Mouse (Mus musculus): ENCODE measurements around the gene Mast4. TPM values are rescaled to one million over a fixed set of nuclear protein-coding genes. Genes with fewer than 3 reads are reported as not detected.

Mast4 gene
- polyA plus RNA-seq, 1 experiment from 2014 or later: 19.5 TPM

DNA sequence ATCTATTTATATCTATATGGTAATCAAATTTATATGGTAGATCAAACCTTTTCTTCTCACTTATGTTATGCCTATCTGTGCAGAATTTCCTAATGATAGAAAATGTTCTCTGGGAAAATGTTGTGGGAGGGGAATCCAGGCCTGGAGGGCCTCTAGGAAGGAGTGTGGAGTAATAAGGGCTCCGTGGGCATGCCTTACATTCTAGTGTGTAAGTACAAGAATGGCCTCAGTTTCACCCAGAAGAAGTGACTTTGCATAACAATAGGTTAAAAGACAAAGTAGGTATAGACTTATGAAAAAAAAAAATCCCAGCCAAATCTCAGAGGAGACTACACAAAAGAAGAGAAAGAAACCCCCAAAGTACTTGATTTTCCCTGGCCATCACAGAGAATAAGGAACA, 320.1 kb downstream of the Mast4 start:
- no peak overlapping the region for H3K4me2 ChIP-seq (ENCODE audit: low read depth)
- ATAC-seq (ENCODE audit: insufficient read depth, low FRiP score, low TSS enrichment): no peak

DNA sequence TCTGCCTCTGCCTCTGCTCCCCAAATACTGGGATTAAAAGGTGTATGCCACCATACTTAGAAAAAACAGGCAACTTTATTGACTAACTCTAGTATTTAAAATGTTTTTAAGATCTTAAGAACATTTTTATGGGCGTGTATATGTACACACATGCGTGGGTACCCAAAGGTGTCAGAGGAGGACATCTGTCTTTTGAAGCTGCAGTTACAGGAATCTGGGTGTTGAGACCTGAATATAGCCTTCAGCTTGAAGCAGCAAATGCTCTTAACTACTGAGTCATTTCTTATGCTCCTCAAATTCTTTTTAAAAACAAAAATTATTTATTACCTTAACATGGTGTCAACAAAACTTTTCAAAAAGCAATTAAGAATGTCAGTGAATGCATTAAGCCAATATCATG, 329.1 kb downstream of the Mast4 start:
- Histone ChIP-seq H3K27me3 (ENCODE audit: control insufficient read depth, insufficient read depth, low read length) (no peaks in the 10 kb centered on the region), H3K4me1 (ENCODE audit: control insufficient read depth, insufficient read depth, low read length) (peaks cover 8% of the 10 kb centered on the region; the same call in 1 of the 2 replicates), H3K4me3 (ENCODE audit: low read depth, low read length) (no peak overlapping the region), H3K9me3 (ENCODE audit: control insufficient read depth, low read length) (no peaks in the 10 kb centered on the region), H3K9ac (ENCODE audit: low read length) (no peak overlapping the region), H3K27ac (ENCODE audit: low read depth, low read length) (no peak overlapping the region), H3K4me2 (ENCODE audit: low read depth) (no peak overlapping the region), H3K36me3 (ENCODE audit: control insufficient read depth, insufficient read depth, low read length) (no peaks in the 10 kb centered on the region)
- ATAC-seq (ENCODE audit: insufficient read depth, low FRiP score, low TSS enrichment) (no peak), DNase-seq (ENCODE audit: low spot score) (no peak)
- 84% methylated on average over 2 of the region's 2 CpGs for WGBS

More for the DNA sequence above, 320.1 kb downstream of the Mast4 start:
- no peaks in the 10 kb centered on the region for H3K36me3 ChIP-seq (ENCODE audit: control insufficient read depth, insufficient read depth, low read length)
- no peak for DNase-seq (ENCODE audit: low spot score)
- no peaks in the 10 kb centered on the region for H3K4me1 ChIP-seq (ENCODE audit: control insufficient read depth, insufficient read depth, low read length)
- no peaks in the 10 kb centered on the region for H3K9me3 ChIP-seq (ENCODE audit: control insufficient read depth, low read length)
- WGBS: 39% methylated on average over 1 of the region's 1 CpGs
- H3K27ac ChIP-seq (ENCODE audit: low read depth, low read length): no peak overlapping the region
- no peaks in the 10 kb centered on the region for H3K27me3 ChIP-seq (ENCODE audit: control insufficient read depth, insufficient read depth, low read length)
- no peak overlapping the region for H3K9ac ChIP-seq (ENCODE audit: low read length)
- H3K4me3 ChIP-seq (ENCODE audit: low read depth, low read length): no peak overlapping the region

DNA sequence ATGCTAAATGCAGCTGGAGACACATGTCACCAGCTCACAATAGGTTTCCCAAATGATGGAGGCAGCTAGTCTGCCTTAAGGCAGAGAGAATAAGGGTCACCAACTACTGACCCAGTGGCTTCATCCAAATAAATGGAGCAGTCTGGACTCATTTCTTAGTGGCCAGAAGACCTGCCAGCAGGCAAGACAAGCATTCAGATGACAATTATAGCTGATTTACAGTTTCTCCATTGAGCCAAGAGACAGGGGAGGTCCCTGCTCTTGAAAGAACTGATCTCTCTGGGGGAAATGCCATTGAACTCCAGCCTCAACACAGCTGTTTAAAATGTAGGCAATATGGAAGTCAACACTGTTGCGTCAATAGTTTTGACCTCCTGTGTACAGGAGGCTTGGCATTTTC, 332.5 kb downstream of the Mast4 start:
- ATAC-seq (ENCODE audit: insufficient read depth, low FRiP score, low TSS enrichment): no peak; the same call in 1 of the 2 replicates
- no peak overlapping the region for H3K4me2 ChIP-seq (ENCODE audit: low read depth)
- DNase-seq (ENCODE audit: low spot score): no peak

DNA sequence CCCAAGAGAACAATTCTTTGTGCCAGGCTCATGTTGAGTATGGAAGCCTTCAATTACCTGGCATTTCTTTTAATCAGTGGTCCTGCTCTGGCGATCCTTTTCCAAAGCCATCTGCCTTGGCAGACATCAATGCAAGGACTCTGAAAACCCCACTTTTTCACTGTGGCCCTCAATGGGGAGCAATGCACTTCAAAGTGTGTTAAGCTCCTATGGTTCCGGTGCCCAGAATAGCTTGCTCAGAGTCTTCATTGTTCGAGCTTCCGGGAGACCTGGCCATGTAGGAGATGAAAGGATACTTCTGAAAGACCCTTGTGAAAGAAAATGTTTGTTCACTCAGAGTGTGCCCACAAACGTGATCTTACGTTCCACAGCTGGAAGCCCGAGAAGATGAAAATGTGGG, 333.4 kb downstream of the Mast4 start:
- H3K36me3 ChIP-seq (ENCODE audit: control insufficient read depth, insufficient read depth, low read length): no peaks in the 10 kb centered on the region
- H3K27me3 ChIP-seq (ENCODE audit: control insufficient read depth, insufficient read depth, low read length): no peaks in the 10 kb centered on the region
- H3K4me3 ChIP-seq (ENCODE audit: low read depth, low read length): no peak overlapping the region
- no peak overlapping the region for H3K4me2 ChIP-seq (ENCODE audit: low read depth)
- ATAC-seq (ENCODE audit: insufficient read depth, low FRiP score, low TSS enrichment) (no peak), DNase-seq (ENCODE audit: low spot score) (no peak)
- no peak overlapping the region for H3K9ac ChIP-seq (ENCODE audit: low read length)
- H3K4me1 ChIP-seq (ENCODE audit: control insufficient read depth, insufficient read depth, low read length): peaks cover 8% of the 10 kb centered on the region; the same call in 1 of the 2 replicates
- H3K9me3 ChIP-seq (ENCODE audit: control insufficient read depth, low read length): no peaks in the 10 kb centered on the region
- H3K27ac ChIP-seq (ENCODE audit: low read depth, low read length): no peak overlapping the region
- 29% methylated on average over 7 of the region's 7 CpGs for WGBS

More for the DNA sequence above, 332.5 kb downstream of the Mast4 start:
- Histone ChIP-seq H3K9me3 (ENCODE audit: control insufficient read depth, low read length) (no peaks in the 10 kb centered on the region), H3K4me3 (ENCODE audit: low read depth, low read length) (no peak overlapping the region), H3K36me3 (ENCODE audit: control insufficient read depth, insufficient read depth, low read length) (no peaks in the 10 kb centered on the region), H3K9ac (ENCODE audit: low read length) (no peak overlapping the region), H3K4me1 (ENCODE audit: control insufficient read depth, insufficient read depth, low read length) (peaks cover 8% of the 10 kb centered on the region; the same call in 1 of the 2 replicates), H3K27ac (ENCODE audit: low read depth, low read length) (no peak overlapping the region), H3K27me3 (ENCODE audit: control insufficient read depth, insufficient read depth, low read length) (no peaks in the 10 kb centered on the region)
- 31% methylated on average over 1 of the region's 1 CpGs for WGBS

DNA sequence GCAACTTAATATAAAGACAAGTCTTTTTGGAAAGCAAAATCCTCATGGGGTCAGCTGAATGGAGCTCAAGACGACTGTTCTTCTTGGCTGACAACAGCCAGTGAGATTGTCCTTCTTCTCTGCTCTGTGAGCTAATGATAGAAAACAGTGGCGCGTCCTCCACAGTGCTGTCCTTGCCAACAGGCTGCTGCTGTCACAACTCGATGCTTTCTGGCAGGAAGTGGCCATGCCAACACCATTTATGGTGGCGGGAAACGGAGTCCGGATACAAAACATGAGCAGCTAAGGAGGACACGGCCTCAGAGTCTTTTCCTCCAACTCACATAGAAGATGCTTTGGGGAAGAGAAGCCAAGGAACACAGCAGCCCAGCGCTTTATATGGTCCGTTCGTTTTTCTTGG, 340.2 kb downstream of the Mast4 start:
- WGBS: 93% methylated on average over 11 of the region's 11 CpGs
- H3K4me3 ChIP-seq (ENCODE audit: low read depth, low read length): no peak overlapping the region
- ATAC-seq (ENCODE audit: insufficient read depth, low FRiP score, low TSS enrichment) (no peak), DNase-seq (ENCODE audit: low spot score) (no peak)
- H3K36me3 ChIP-seq (ENCODE audit: control insufficient read depth, insufficient read depth, low read length): no peaks in the 10 kb centered on the region
- H3K4me1 ChIP-seq (ENCODE audit: control insufficient read depth, insufficient read depth, low read length): no peaks in the 10 kb centered on the region
- H3K9ac ChIP-seq (ENCODE audit: low read length): no peak overlapping the region
- no peaks in the 10 kb centered on the region for H3K27me3 ChIP-seq (ENCODE audit: control insufficient read depth, insufficient read depth, low read length)
- no peak overlapping the region for H3K4me2 ChIP-seq (ENCODE audit: low read depth)
- H3K9me3 ChIP-seq (ENCODE audit: control insufficient read depth, low read length): no peaks in the 10 kb centered on the region
- H3K27ac ChIP-seq (ENCODE audit: low read depth, low read length): no peak overlapping the region

DNA sequence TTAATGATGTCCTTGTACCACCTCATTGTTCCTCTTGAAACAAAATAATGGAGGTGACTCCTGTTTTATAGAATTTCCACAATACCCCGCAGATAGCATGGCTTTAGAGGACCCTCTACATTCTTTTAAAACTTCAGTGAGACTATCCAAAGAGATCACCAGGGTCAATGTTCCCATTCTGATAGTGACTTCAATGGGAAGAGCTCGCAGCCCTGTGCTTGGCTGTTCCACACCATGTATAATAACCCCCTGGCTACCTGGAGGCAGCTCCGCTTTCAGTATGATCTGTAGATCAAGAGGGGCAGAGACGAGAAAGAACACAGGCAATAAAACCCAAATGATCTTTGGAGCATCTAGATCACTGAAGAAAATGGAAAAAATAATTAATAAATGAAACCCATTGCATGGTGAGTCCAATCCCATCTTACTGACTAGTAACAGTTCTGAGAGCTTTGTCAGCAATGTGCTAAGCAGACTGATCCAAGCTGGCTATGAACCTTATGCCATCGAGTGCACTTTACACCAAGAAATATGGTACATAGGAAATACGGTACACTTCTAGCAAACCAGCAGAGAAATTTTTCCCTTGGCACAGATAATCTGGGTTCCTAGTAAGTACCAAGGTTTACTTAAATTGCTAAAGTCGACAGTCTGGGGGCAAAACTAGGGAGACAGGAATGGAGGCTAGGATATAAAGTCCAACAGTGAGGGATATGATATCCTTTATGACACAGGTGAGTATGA, 341.4 kb downstream of the Mast4 start:
- Histone ChIP-seq H3K4me3 (ENCODE audit: low read depth, low read length) (no peak overlapping the region), H3K9me3 (ENCODE audit: control insufficient read depth, low read length) (no peaks in the 10 kb centered on the region), H3K4me2 (ENCODE audit: low read depth) (no peak overlapping the region), H3K9ac (ENCODE audit: low read length) (no peak overlapping the region), H3K4me1 (ENCODE audit: control insufficient read depth, insufficient read depth, low read length) (no peaks in the 10 kb centered on the region), H3K27me3 (ENCODE audit: control insufficient read depth, insufficient read depth, low read length) (no peaks in the 10 kb centered on the region), H3K36me3 (ENCODE audit: control insufficient read depth, insufficient read depth, low read length) (no peaks in the 10 kb centered on the region), H3K27ac (ENCODE audit: low read depth, low read length) (no peak overlapping the region)
- ATAC-seq (ENCODE audit: insufficient read depth, low FRiP score, low TSS enrichment): no peak
- 83% methylated on average over 7 of the region's 7 CpGs for WGBS
- no peak for DNase-seq (ENCODE audit: low spot score)

DNA sequence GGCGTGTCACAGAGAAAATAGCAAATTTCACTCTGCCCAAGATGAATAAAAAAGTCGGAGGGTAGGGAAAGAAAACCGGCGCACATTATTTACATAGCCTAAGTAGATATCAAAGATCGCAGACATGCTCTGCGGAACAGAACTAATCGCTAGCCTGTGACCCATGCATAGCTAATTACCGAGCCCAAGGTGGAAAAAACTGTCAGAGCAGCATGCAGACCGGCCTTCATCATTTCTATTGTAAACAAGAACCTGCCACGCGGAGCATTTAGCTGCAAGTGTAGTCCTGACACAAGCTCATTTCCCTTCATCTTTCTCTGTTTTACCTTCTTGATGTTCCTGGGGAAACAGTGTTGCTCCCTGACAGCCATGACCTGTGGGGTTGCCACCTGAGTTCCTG, 342.4 kb downstream of the Mast4 start:
- no peaks in the 10 kb centered on the region for H3K4me1 ChIP-seq (ENCODE audit: control insufficient read depth, insufficient read depth, low read length)
- H3K9me3 ChIP-seq (ENCODE audit: control insufficient read depth, low read length): no peaks in the 10 kb centered on the region
- no peak overlapping the region for H3K27ac ChIP-seq (ENCODE audit: low read depth, low read length)
- no peak overlapping the region for H3K9ac ChIP-seq (ENCODE audit: low read length)
- H3K27me3 ChIP-seq (ENCODE audit: control insufficient read depth, insufficient read depth, low read length): no peaks in the 10 kb centered on the region
- DNase-seq (ENCODE audit: low spot score) (no peak), ATAC-seq (ENCODE audit: insufficient read depth, low FRiP score, low TSS enrichment) (no peak)
- no peak overlapping the region for H3K4me2 ChIP-seq (ENCODE audit: low read depth)
- no peak overlapping the region for H3K4me3 ChIP-seq (ENCODE audit: low read depth, low read length)
- no peaks in the 10 kb centered on the region for H3K36me3 ChIP-seq (ENCODE audit: control insufficient read depth, insufficient read depth, low read length)
- 76% methylated on average over 11 of the region's 11 CpGs for WGBS

DNA sequence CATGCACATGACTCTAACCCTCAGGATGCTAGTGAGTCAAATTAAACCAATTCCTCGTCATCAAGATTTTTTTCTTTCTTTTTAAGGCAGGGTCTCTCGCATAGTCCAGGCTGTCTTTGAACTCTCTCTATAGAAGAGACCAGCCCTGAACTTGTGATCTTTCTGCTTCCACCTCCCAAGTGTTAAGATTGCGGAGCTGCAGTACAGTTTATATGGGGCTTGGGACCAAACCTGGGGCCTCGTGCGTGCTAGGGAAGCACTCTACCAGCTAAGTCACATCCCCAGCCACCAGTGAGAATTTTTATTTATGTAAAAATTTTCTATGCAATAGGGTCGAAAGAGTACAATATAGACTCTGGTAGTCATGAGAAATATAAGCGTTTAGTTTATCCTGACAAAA, 343.1 kb downstream of the Mast4 start:
- no peak for ATAC-seq (ENCODE audit: insufficient read depth, low FRiP score, low TSS enrichment)
- Histone ChIP-seq H3K4me2 (ENCODE audit: low read depth) (no peak overlapping the region), H3K4me3 (ENCODE audit: low read depth, low read length) (no peak overlapping the region), H3K4me1 (ENCODE audit: control insufficient read depth, insufficient read depth, low read length) (no peaks in the 10 kb centered on the region), H3K27ac (ENCODE audit: low read depth, low read length) (no peak overlapping the region), H3K36me3 (ENCODE audit: control insufficient read depth, insufficient read depth, low read length) (no peaks in the 10 kb centered on the region), H3K27me3 (ENCODE audit: control insufficient read depth, insufficient read depth, low read length) (no peaks in the 10 kb centered on the region), H3K9me3 (ENCODE audit: control insufficient read depth, low read length) (no peaks in the 10 kb centered on the region), H3K9ac (ENCODE audit: low read length) (no peak overlapping the region)
- 92% methylated on average over 7 of the region's 7 CpGs for WGBS
- DNase-seq (ENCODE audit: low spot score): no peak

DNA sequence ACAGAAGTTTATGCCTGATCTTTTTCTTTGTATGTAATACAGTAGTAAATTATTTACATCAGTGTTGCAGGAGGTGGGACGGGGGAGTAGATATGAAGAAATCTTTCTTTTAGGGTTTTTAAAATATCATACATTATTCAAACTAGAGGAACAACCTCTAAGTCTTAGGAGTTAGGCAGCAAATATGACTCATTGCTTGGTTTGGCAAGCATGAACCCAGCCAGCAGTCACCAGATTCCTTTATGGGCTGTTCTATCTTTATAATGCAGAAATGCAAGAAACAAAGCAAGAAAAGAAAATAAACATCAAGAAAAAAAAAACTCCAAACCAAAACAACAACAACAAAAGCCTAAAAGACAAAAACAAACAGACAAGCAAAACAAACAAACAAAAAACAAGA, 344.2 kb downstream of the Mast4 start:
- no peaks in the 10 kb centered on the region for H3K27me3 ChIP-seq (ENCODE audit: control insufficient read depth, insufficient read depth, low read length)
- H3K36me3 ChIP-seq (ENCODE audit: control insufficient read depth, insufficient read depth, low read length): no peaks in the 10 kb centered on the region
- no peaks in the 10 kb centered on the region for H3K9me3 ChIP-seq (ENCODE audit: control insufficient read depth, low read length)
- no peak overlapping the region for H3K27ac ChIP-seq (ENCODE audit: low read depth, low read length)
- ATAC-seq (ENCODE audit: insufficient read depth, low FRiP score, low TSS enrichment) (no peak), DNase-seq (ENCODE audit: low spot score) (no peak)
- no peak overlapping the region for H3K4me2 ChIP-seq (ENCODE audit: low read depth)
- H3K4me3 ChIP-seq (ENCODE audit: low read depth, low read length): no peak overlapping the region
- H3K4me1 ChIP-seq (ENCODE audit: control insufficient read depth, insufficient read depth, low read length): no peaks in the 10 kb centered on the region
- no peak overlapping the region for H3K9ac ChIP-seq (ENCODE audit: low read length)
- WGBS: 78% methylated on average over 1 of the region's 1 CpGs
